7 mouse cellular contexts compared by ENCODE assay signal in genomic region chr5:30039324-30039723, GRCm38 (mm10). TPM values are rescaled to one million over a fixed set of nuclear protein-coding genes. Genes with fewer than 3 reads are reported as not detected.
"Had no signal": no experiment of that assay in that cellular context is flagged by ENCODE, and none has a peak within 500 bp of the region (broad histone marks: within the 10 kb centered on the region; RNA-seq: fewer than 3 reads in every experiment).

No protein-coding gene starts in this region.

RNA-seq across cellular contexts. Expression of gene Il6, which starts 26.4 kb away (rescaled TPM):
- polyA plus RNA-seq: neural tube, embryonic 13.5 days; neural tube, embryonic 14.5 days; neural tube, embryonic 15.5 days; small intestine, adult 2 months; spleen, adult 2 months; stomach, embryonic 14.5 days; testis, adult 2 months had no signal
